Mouse (Mus musculus): ENCODE measurements at regions not wholly inside any gene's neighbourhood (a gene's known extent, or its start where the extent isn't known, plus 50 kb on each side); places are given as distances from the start of the nearest gene placed in this dataset.

DNA sequence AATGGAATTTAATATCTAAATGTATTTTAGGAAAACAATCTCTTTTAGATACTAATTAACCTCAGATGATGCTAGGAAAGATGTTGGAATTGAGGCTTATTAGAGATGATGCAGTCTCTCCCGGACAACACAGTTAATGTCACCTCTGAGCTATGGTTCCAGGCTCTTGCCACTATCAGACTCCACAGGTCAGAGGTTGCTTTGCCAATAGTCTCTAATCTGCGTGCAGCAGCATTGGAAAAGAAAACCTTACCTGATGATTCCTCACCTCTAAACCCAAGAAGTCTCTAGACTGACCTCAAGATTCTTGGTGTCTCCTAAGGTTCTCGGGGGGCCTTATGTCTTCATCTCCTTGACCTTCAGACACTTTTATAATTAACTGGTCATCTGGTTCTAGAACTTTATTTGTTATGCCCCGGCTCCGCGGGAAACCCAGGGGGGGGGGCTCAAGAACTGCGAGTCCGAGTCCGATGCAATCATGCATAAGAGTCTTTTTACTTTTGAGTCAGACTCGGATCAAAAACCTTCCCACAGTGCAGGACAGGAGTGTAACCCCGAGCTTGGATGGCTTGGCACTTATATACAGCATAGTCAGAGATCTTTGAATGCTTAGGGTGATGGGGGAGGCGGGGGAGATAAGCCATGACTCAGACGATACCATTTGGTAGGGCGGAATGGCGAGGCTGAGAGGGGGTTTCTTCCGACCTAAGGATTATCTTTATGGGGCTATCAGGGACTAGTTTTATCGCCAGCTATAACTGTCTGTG, 626.9 kb downstream of the Zfp706 start:
- DNase-seq (ENCODE audit: low spot score in 2 of 2), result no peak

DNA sequence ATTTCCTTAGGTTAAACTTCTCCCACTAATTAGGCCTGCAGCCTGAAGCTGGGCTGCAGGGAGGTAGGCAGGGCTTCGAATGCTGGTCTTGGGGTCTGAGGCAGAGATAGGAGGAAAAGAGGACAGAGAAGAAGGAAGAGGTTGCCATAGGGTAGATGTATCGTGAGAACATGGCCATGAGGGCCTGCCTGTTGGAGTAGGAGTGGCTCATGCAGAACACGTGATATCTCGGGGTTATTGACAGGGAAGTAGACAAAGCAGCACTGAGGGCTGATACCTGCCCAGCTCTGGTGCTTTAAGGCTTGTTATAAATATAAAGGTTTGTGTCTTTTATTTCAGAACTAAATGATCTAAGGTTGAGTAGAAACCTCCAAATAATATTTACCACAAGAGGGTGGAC, 628.9 kb downstream of the Zfp706 start:
- DNase-seq (ENCODE audit: low spot score in 2 of 2), result no peak

DNA sequence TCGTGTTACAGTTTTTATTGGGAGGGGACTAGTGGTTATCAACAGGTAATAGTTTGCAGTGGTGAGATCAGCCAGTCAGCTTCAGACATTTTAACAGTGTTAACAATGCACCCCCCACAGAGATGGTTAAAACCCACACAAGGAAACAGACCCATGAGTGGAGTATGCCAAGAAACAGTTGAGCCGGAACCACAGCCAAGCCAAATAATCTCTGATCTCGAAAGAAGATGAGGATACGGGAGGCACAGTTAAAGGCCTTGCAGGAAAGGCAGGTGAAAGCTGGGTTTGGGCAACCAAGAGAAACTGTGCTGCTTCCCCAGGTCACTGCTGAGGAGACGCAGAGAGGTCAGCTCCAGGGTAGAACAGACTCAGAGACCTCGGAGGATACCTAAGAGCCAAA, 631.0 kb downstream of the Zfp706 start:
- no peak for DNase-seq (ENCODE audit: low spot score in 2 of 2)

DNA sequence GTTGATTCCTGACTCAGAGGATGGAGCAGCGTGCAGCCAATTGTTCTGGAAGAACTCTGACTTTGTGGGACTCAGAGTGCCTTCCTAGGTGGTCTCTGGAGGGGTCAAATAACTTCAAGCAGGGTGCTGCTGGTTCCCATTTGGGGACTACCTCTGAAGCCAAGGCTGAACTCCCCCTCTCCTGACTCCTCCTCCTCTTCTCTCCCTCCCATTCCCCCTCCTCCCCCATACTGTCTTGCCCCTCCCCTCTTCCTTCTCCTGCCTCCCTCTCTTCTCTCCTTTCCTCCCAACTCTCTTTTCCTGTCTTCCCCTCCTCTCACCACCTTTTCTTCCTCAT, 632.1 kb downstream of the Zfp706 start:
- DNase-seq (ENCODE audit: low spot score in 2 of 2), result no peak

DNA sequence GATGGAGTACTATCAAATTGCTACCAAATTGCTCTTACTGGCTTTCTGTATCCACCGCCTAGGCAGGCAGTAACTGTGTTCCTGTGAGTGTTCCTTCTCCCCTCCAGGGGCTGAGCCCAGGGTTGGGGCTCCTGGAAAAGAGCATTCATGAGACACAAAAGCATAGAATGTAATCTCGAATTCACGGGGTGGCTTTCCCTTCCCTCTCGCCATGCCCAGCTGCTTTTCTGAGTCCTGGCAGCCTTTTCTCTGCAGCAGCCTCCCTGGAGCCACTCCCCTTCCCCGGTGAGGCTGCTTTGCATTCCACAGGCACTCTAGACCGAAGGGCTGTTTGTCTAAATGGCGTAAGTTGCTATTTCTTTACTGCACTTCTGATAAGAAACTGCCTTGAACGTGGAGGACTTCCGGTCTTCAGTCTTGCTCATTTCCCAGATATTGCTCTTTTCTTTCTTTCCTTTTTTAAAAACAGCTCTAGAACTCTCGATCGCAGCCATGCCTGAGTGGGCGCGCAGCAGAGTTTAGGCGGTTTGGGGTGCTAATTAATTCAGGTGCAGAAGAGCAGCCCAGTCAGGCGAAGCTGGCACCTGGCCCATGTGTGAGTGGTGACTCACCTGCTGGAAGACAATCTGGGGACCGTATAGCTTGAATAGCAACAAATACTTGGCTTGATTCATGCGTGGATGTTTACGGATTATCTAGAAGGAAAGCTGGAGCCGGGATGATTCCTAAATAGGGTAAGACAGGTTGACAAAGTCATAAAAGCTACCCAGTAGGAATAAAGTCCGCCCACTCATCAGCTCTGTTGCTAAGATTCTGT, 632.6 kb downstream of the Zfp706 start:
- DNase-seq (ENCODE audit: low spot score in 2 of 2), result peak; percentile 74 to 78

DNA sequence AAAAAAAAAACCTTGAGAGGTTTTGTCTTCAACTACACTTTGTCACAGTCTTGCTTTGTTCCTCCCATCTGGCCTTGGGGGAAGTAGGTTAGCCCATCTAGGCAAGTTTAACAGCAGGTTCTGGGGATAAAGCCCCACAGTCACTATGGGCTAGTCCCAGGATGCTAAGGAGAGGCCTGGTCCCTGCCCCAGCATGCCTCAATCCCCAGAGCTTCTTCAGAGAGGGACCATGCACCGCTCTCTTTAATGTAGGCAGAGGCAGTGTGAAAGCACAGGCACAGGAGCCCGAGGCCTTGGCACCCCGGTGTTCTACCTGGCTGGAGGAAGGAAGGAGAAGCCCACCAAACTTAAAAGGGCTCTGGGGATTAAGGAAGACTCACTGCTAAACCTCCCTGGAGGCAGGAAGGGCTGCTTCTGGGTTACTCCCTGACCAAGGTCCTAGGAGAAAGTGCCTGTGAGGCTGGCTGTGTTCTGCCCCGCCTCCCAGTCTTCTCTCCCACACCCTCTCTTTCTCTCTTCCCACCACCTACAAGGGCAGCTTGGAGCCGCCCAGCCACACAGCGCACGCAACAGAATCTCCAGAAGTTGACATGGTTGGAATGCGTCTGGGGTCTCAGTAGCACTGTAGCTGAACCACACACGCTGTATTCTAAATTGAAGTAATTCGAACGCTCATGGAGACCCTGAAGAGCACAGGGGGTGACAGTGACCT, 633.5 kb downstream of the Zfp706 start:
- DNase-seq (ENCODE audit: low spot score in 2 of 2), result no peak

DNA sequence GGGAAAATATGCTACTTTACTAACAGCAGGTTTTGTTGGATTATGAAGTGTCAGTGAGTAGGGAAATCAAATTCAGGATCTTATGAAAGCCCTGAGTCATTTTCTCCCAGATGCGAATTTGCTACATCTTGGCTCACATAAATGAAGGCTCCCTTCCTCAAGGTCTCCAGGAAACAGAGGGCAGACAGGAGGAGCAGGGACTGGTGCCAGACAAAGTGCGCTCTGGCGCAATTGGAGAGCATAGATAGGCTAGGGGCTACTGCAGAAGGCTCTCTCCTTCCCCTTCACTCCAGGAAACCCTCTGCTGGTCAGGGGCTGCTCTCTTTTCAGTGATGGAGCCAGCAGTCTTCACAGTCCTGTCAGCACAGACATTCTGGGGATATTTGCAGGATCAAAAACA, 634.1 kb downstream of the Zfp706 start:
- DNase-seq (ENCODE audit: low spot score in 2 of 2), result no peak

DNA sequence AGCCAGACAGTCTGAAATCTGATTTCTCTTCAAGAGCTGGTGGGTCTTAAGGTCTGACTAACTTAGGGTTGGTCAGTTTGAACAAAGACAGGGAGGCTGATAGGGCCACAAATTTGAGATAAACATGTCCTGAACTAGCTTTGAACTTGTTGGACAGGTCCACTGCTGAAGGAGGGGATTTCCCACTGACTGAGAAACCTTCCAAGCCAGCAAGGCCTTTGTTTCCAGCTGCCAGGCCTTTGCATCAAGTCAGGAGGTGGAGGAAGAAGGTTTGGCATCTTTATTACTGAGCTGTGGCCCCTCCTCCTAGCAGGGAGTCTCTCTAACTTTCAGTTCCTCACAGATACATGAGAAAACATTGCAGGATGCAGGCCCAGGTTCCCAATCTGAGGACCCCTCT, 636.2 kb downstream of the Zfp706 start:
- DNase-seq (ENCODE audit: low spot score in 2 of 2), result no peak

DNA sequence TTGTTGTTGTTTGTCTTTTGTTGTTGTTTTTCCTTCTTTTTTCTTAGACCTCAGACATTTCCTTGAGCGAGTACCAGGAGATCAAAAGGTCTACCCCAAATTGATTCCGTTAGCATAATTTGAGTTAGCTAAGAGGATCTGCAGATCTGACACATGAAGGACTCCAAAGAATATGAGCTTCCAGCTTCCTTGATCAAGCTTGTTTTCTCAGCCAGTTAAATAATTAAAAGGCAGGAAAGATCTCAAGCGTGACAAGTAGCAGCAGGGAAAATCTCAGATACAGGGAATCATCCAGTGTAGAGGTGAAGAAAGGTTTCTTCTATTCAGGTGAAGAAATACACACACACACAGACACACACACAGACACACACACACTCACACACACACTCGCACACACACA, 636.7 kb downstream of the Zfp706 start:
- no peak for DNase-seq (ENCODE audit: low spot score in 2 of 2)

DNA sequence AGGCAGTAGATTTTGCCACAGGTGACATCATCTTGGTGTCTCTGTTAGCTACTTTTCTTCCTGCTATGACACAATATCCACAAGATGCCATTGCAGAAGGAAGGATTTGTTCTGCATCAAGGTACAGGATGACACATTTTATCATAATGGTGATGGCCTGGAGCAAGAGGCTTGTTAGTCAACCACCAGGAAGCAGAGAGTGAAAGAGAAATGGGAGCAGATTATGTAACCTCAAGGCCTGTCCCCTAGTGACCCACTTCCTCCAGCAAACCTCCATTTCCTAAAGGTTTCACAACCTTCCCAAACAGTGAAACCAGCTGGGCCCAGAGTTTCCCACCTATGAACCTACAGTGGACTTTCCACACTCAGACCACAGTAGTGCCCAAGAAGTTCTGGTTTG, 640.3 kb downstream of the Zfp706 start:
- no peak for DNase-seq (ENCODE audit: low spot score in 2 of 2)

DNA sequence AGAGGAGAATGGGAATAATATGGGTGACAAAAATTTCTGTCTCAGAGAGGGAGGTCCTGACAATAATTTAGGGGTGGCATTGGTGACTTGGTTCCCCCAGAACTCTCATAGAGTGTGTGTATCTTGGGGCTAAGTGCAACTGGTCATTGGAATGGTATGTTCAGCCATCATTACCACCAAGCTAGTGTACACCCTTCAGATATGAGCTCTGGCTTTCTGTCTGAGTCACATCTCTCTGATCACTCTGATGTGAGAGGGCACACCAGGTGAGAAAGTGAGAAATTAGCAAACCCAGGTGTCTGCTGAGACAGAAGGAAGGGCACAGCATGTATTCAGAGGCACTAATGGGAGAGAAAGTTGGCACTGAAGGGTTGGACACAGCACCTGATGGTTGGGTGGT, 642.8 kb downstream of the Zfp706 start:
- DNase-seq (ENCODE audit: low spot score in 2 of 2), result no peak

DNA sequence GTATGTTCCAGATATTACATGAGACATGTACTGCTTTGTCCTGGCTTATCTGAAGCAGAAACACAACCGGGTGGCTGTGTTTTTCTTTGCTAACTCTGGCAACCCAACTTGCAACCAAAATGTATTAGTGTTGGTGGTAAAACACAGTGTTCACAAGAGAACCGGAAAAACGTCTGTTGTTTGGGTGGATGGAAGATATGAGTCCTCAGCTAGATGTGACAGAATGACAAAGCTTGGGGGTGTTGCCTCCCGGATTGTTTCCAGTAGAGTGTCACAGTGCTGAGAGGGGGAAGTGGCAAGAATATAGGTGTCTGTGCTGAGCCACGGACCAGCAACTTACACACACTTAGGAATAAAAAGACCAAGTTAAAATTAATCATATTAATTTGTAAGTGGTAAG, 643.5 kb downstream of the Zfp706 start:
- DNase-seq (ENCODE audit: low spot score in 2 of 2), result peak; percentile 48 to 55

DNA sequence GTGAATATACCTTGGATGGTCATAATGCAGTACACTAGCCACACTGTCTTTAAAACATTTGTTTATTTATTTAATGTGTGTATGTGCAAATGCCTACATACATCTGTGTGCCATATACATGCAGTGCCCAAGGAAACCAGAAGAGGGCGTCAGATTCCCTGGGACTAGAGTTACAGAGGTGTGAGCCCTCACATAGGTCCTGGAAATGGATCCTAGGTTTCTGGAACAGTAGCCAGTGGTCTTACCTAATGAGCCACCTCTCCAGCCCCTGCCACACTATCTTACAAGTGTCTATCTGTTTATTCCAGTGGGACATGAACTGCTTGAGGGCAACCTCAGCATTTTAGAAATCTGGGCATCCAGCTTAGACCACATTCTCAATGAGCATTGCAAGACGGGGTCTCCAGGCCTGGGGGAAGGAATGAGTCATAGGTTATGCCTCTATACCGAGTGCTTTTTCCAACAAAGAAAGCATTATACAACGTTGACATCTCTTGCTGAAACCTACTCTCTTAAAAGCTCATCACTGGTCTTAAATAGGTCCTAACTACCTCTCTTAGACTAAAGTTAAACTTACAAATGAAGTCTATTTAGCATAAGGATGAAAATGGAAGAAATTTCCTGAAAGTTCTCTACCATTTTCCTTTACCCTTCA, 644.5 kb downstream of the Zfp706 start:
- no peak for DNase-seq (ENCODE audit: low spot score in 2 of 2)

DNA sequence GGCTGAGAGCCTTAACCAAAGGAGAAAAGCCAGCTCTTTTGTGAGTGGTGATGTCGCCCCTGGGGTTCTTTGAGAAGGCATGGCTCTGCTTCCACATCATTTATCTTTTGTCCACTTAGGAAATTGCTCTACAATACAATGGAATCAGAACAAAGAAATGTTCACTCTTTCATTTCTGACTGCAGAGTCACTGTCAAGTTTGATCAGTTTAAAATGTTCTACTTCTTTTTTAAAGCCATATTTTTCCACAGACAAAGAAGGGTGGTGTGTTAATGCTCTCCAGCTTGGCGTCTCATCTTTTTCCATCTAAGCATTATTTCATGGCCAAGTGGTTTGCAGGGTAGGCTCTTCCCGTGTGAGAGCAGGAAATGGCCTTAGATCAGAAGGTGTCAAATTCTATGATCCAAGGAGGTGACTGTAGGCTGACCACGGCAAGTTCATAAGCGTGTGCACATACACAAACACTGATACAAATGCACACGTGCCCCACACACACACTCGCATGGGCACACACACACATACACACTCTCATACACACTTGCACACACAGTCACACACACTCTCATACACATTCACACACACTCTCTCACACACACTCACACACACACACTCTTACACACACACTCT, 645.9 kb downstream of the Zfp706 start:
- DNase-seq (ENCODE audit: low spot score in 2 of 2), result no peak

DNA sequence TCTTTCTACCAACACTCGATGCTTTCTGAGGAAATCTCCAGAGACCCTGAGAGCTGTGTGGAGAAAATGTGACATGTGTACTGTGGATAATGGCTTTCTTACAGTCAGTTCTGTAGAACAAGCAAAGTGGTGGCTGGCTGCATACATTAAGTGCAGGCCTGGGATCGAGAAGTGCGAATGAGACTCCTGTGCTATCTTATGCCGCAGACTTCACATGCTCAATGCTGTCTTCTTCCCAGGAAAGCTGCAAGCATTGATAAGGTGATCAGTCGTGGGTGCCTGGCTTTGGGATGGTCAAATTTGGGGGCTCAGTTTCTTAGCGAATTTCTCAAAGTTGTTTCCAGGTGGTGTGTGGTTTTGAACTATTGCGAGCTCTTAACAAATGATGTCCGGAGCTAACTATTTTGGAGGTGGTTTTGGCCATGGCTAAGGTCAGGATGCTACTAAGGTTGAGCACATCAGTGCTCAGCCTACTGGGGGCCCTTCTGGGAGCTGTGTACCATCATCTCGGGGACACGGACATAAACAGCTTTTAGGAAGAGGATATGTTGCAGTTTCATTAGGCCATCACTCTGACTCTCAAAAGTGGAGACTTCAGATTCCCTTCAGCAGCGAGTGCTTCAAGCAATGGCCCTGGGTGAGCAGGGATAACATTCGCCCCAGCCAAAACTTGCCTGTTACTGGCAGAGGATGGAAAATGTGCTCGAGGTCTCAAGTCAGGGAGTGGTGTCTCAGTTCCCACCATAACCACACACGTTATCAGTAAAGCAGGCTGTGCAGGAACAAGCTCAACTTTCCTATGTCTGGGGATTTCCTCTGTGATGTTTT, 646.7 kb downstream of the Zfp706 start:
- no peak for DNase-seq (ENCODE audit: low spot score in 2 of 2)

DNA sequence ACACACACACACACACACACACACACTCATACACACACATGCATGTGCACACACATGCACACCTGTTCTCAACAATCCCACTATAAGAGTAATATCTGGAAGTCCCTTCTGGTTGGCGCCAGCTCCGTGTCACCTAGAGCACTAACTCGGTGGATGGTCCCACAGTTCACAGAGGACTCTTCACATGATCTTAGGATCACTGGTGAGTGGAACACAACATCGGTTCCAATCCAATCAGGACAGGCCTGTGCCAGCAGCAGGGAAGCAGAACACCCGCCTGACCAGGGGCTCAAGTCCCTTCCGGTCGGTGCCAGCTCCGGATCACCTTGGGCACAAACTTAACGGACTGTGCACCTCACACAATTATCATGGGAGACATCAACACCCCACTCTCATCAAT, 651.7 kb downstream of the Zfp706 start:
- no peak for DNase-seq (ENCODE audit: low spot score in 2 of 2)

DNA sequence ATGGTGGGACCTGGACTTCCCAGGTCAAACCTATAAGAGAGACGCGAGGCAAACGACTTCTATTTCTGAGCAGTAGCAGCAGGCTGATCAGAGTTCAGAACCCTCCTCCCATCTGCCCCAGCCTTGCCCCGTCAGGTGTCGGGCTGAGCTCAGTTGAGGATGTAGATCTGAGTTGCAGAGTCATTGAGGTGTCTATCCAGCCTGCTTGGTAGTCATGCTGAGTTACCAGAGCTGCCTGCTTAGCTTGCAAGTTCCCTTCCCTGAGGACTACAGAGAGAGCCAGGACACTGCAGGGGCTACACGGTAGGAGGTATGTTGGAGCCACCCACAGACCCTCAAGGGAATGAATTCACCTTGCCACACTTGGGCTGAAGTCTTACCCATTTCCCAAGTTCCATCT, 653.0 kb downstream of the Zfp706 start:
- DNase-seq (ENCODE audit: low spot score in 2 of 2), result no peak

DNA sequence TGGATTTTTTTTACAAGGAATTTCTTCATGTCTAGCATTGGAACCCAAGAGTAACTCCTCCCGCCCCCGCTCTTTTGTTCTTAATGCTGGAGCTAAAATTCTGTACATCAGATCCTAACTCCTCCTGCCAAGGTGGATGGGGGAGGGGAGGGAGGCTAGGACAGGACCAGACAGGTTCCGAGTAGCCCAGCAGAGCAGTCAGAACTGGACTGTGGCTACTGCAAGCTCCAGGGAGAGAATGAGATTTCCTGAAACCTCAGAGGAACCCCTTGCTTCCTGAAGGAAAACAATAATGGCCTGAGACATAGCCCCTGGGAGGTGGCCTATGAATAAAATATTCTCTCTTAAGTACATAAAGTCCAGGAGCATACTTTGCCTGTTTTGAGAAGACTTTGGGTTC, 653.8 kb downstream of the Zfp706 start:
- peak in 1 of 2 experiments; percentile 1 for DNase-seq (ENCODE audit: low spot score in 2 of 2)

DNA sequence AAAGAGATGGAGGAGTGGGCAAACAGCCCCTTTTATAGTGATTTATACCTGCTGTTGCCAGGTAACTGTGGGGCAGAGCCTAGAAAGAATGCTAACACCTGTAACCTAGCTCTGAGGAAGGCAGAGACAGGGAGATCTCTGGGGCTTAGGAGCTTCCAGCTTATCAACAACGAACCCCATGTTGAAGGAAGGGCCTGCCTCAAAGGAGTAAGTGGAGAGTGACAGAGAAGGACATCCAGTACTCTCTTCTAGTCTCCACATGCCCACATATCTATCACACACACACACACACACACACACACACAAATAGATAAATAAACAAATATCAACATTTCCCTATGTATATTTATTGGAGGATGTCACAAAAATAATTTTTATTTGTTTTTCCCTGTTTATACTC, 654.6 kb downstream of the Zfp706 start:
- no peak for DNase-seq (ENCODE audit: low spot score in 2 of 2)

DNA sequence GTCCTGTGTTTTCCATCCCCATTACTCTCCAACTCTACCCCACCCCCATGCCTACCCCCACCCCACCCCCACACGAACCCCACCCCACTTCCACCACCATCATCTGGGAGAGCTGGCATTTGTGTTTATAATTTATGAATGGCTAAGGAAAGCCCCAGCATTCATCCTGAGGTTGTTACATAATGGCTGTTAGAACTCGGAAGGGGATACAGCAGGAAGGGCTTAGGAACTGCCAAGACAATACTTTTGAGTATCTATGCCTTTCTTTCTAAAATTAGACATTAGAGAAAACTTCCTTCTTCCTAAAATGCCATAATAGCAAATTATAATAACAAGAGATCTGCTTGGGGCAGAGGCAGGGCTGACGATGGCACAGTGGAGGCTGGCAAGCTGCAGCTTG, 655.9 kb downstream of the Zfp706 start:
- DNase-seq (ENCODE audit: low spot score in 2 of 2), result no peak

DNA sequence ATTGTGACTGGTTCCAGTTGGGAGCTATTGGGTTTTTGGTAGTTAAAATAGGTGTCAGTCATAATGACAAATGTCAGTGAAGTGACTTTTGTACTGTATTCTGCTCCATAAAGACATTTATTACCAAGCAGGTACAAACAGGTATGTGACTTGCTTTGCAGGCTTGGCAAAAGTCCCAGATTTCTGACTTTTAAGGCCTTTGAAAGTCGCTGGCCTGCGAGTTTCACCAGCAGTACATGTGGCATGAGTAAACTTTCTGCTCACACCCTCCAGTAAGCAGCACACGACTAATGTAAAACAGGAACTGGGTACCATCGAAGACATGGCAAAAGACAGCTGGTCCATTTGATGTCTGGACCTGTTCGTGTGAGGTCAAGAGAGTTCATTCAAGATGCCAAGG, 659.2 kb downstream of the Zfp706 start:
- no peak for DNase-seq (ENCODE audit: low spot score in 2 of 2)
